Mouse (Mus musculus) hindbrain, embryonic 14.5 days (tissue): Measurements from ENCODE around the gene Cntn1. TPM values are rescaled to one million over a fixed set of nuclear protein-coding genes. Genes with fewer than 3 reads are reported as not detected.

Source experiments
- ATAC-seq: fragments of 200-750 bp; cut with Nextera tagmentation; 2 replicates; pipeline ENCODE4 v1.8.0; 2017; ENCODE audit warnings: moderate number of reproducible peaks, mild to moderate bottlenecking, moderate TSS enrichment, moderate library complexity; ENCODE audit not compliant: low FRiP score
- DNase-seq: peaks from one replicate; pipeline ENCODE4 v3.0.0-alpha.2; 2015; ENCODE audit warnings: low spot score
- H3K27ac ChIP-seq: fragments of 300-500 bp; sonication (generic); 2 replicates; pipeline ENCODE4 v1.5.1; 2014; ENCODE audit warnings: mild to moderate bottlenecking, moderate library complexity
- H3K27me3 ChIP-seq: fragments of 300-500 bp; sonication (generic); 2 replicates; pipeline ENCODE4 v1.6.1; 2014; ENCODE audit warnings: mild to moderate bottlenecking, low read length, mixed read lengths; ENCODE audit not compliant: control insufficient read depth, insufficient read depth
- H3K36me3 ChIP-seq: fragments of 300-500 bp; sonication (generic); replicated peaks from 2 replicates; pipeline ENCODE4 v1.6.1; 2014; ENCODE audit not compliant: control insufficient read depth, insufficient read depth
- H3K4me1 ChIP-seq: fragments of 300-500 bp; sonication (generic); replicated peaks from 2 replicates; pipeline ENCODE4 v1.6.1; 2014; ENCODE audit warnings: antibody characterized with exemption, low read length, mixed read lengths; ENCODE audit not compliant: control insufficient read depth, insufficient read depth
- H3K4me2 ChIP-seq: fragments of 300-500 bp; sonication (generic); replicated peaks from 2 replicates; pipeline ENCODE4 v1.6.1; 2014; ENCODE audit warnings: mild to moderate bottlenecking, moderate library complexity
- H3K4me3 ChIP-seq: fragments of 300-500 bp; sonication (generic); replicated peaks from 2 replicates; pipeline ENCODE4 v1.5.1; 2014; ENCODE audit warnings: mild to moderate bottlenecking, low read length
- H3K9ac ChIP-seq: fragments of 300-500 bp; sonication (generic); 2 replicates; pipeline ENCODE4 v1.6.1; 2014
- H3K9me3 ChIP-seq: fragments of 300-500 bp; sonication (generic); 2 replicates; pipeline ENCODE4 v1.6.1; 2016; ENCODE audit warnings: low read length; ENCODE audit not compliant: control insufficient read depth
- whole genome bisulfite sequencing: fragments of 180-500 bp; shearing (Covaris S2); extraction: QIAGEN DNeasy Blood & Tissue Kit; methylation state at CpG from one replicate; pipeline ENCODE4 v1.1.7; 2014; 5-methylcytosine and 5-hydroxymethylcytosine counted together
- polyA plus RNA-seq: library from polyadenylated mRNA; unstranded; fragments of >200 nt; fragmentation: Nextera tagmentation; extraction: Ambion mirVana; gene quantifications from 2 replicates; pipeline ENCODE4 v1.2.1, GENCODE M21; 2014

The Cntn1 gene
- polyA plus RNA-seq, 1 experiment from 2014 or later, result 77.2 TPM

DNA sequence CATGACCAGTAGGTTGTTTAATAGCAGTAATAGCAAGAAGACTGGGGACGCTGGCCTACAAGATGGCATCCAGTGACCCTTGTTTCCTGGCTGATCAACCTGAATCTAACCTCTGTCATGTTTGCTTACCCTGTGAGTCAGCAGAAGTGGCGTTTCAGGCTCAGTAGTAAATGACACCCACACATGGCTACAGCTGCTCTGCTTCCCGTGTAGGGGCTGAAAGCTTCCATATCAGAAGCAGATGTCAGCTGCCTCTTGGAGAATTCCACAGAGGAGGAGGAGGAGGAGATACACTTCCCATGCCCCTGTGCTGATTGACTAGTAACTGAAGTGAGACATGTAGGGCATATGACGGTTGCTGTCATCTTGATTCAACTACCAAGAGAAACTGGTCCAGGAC, 225.9 kb downstream of the Cntn1 start:
- no peaks in the 10 kb centered on the region for H3K27me3 ChIP-seq
- no peaks in the 10 kb centered on the region for H3K9me3 ChIP-seq
- WGBS, result 61% methylated on average over 4 of the region's 4 CpGs
- no peak overlapping the region for H3K9ac ChIP-seq
- no peaks in the 10 kb centered on the region for H3K4me1 ChIP-seq
- H3K36me3 ChIP-seq, result no peaks in the 10 kb centered on the region
- H3K27ac ChIP-seq, result no peak overlapping the region
- H3K4me3 ChIP-seq, result no peak overlapping the region
- ATAC-seq (no peak), DNase-seq (no peak)
- H3K4me2 ChIP-seq, result no peak overlapping the region

DNA sequence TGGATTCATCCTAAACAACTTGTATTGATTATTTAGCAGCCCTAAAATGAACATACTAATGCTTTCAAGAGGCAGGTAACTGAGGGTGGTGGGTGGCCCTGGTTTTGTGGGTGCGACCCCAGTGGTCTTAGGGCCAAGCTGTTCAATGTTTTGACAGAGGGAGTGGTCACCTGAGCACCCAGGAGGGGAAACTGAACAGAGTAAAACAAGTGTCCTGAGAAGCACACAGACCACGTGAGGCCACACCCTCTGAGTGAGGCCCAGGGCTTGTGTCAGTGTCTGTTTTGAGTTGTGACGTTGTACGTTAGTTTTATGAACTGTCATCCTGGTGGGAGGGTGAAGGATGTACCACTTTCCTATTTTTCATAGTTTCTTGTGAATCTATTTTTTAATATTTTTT, 227.0 kb downstream of the Cntn1 start:
- Histone ChIP-seq H3K36me3 (no peaks in the 10 kb centered on the region), H3K27ac (no peak overlapping the region), H3K4me1 (no peaks in the 10 kb centered on the region), H3K27me3 (no peaks in the 10 kb centered on the region), H3K4me3 (no peak overlapping the region), H3K9ac (no peak overlapping the region), H3K9me3 (no peaks in the 10 kb centered on the region), H3K4me2 (no peak overlapping the region)
- ATAC-seq (no peak), DNase-seq (no peak)
- WGBS, result 83% methylated on average over 4 of the region's 4 CpGs

DNA sequence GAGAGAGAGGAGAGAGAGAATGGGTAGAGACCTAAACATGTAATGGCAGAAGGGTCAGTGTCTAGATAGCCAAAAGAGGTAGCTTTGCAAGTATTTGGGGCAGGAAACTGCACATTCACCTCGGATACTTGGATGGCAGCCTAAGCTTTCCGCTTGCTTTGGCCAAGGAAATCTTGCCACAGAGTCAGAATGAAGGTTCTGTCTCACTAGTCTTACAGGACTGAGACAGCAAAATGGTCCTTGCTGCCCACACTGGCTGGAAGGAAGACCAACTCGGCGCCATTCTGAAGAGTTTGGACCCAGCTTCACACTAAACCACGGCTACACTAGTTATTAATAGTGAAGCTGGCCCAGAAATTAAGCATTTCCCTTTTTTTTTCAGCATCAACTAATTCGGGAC, 230.0 kb downstream of the Cntn1 start:
- no peak for DNase-seq
- no peak overlapping the region for H3K27ac ChIP-seq
- ATAC-seq, result no peak
- no peaks in the 10 kb centered on the region for H3K4me1 ChIP-seq
- H3K27me3 ChIP-seq, result no peaks in the 10 kb centered on the region
- H3K9ac ChIP-seq, result no peak overlapping the region
- H3K4me2 ChIP-seq, result no peak overlapping the region
- no peaks in the 10 kb centered on the region for H3K36me3 ChIP-seq
- WGBS, result 87% methylated on average over 6 of the region's 6 CpGs
- H3K9me3 ChIP-seq, result no peaks in the 10 kb centered on the region
- no peak overlapping the region for H3K4me3 ChIP-seq

DNA sequence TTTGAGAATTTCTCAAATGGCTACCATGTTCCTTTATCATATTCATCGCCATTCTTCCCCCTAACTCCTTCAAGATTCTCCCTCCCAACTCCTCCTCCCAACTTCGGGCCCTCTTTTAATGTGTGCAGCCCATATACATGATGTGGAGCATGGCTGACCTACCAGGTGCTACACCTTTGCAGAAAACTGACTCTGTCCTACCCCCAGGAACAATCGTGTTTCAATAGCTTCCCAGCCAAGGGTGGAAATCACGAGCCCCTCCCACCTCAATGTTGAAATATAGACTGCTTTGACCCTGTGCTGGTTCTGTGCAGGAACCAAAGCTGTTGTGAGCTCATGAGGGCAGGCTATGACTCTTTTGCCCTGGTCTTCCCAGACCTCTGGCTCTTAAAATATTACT, 236.7 kb downstream of the Cntn1 start:
- H3K4me3 ChIP-seq, result no peak overlapping the region
- no peak overlapping the region for H3K4me2 ChIP-seq
- H3K27me3 ChIP-seq, result no peaks in the 10 kb centered on the region
- H3K9ac ChIP-seq, result no peak overlapping the region
- no peaks in the 10 kb centered on the region for H3K36me3 ChIP-seq
- 87% methylated on average over 4 of the region's 4 CpGs for WGBS
- no peaks in the 10 kb centered on the region for H3K9me3 ChIP-seq
- no peak overlapping the region for H3K27ac ChIP-seq
- H3K4me1 ChIP-seq, result no peaks in the 10 kb centered on the region
- ATAC-seq (no peak), DNase-seq (no peak)

DNA sequence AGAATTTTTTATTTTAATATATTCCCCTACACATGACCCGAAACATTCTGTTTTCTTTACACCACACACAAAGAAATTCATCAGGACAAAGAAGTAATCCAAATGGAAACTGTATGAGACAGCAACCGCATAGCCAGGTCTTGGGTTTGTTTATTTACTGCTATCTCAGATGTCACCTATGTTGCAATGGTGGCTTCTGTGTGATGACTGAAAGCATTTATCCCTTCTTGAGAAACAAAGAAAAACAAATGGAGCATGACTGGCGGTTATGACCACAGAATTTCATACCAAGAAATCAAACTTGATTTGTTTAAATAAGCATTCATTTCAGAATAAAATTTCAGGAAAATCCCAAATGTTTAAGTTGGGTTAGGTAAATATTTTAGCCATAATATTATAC, 245.5 kb downstream of the Cntn1 start:
- no peaks in the 10 kb centered on the region for H3K9me3 ChIP-seq
- H3K4me3 ChIP-seq, result no peak overlapping the region
- H3K4me1 ChIP-seq, result no peaks in the 10 kb centered on the region
- DNase-seq (no peak), ATAC-seq (no peak)
- no peaks in the 10 kb centered on the region for H3K27me3 ChIP-seq
- H3K9ac ChIP-seq, result no peak overlapping the region
- WGBS, result 92% methylated on average over 3 of the region's 3 CpGs
- no peak overlapping the region for H3K27ac ChIP-seq
- no peaks in the 10 kb centered on the region for H3K36me3 ChIP-seq
- H3K4me2 ChIP-seq, result no peak overlapping the region

DNA sequence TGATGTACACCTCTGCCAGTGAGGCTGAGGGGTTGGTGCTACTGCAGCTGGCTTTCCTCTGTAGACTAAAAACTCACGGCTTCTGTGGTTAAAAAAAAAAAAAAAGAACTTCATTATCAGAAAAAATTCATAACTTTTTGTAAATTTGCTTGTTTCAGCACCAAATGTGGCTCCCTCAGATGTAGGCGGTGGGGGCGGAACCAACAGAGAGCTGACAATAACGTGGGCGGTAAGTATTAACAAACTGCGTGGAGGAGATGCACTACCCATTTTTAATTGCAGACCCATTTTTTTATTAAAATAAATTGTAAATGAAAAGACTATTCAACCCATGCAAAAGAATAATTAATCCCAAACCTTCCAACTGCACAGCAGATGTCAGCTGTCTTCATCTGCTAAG, 251.8 kb downstream of the Cntn1 start:
- H3K9ac ChIP-seq, result no peak overlapping the region
- ATAC-seq, result no peak

DNA sequence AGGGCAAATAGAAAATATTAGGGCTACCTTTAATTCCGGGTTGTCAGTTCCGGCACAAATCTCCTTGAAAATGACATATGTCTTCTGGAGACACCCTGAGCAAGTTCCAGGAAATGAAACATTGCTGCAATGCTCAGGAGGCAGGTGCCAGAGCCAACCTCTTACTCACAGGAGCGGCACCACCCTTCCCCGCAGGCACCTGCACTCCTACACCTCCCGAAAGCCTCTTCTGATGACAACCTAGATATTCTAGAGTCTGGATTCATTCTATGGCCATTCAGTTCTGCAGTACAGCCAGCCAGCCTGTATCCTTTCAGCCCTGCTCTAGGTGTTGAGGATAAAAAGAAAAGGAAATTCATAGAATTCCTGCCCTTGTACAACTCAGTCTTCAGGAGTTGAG, 253.3 kb downstream of the Cntn1 start:
- H3K27me3 ChIP-seq, result no peaks in the 10 kb centered on the region
- no peak for ATAC-seq
- H3K9ac ChIP-seq, result no peak overlapping the region
- DNase-seq, result no peak
- H3K36me3 ChIP-seq, result no peaks in the 10 kb centered on the region
- H3K27ac ChIP-seq, result no peak overlapping the region
- H3K9me3 ChIP-seq, result no peaks in the 10 kb centered on the region
- no peak overlapping the region for H3K4me2 ChIP-seq
- WGBS, result 87% methylated on average over 5 of the region's 5 CpGs
- no peaks in the 10 kb centered on the region for H3K4me1 ChIP-seq
- no peak overlapping the region for H3K4me3 ChIP-seq

More for the DNA sequence above, 251.8 kb downstream of the Cntn1 start:
- Histone ChIP-seq H3K9me3 (no peaks in the 10 kb centered on the region), H3K36me3 (no peaks in the 10 kb centered on the region), H3K4me3 (no peak overlapping the region), H3K4me1 (no peaks in the 10 kb centered on the region), H3K27ac (no peak overlapping the region), H3K27me3 (no peaks in the 10 kb centered on the region), H3K4me2 (no peak overlapping the region)
- DNase-seq, result no peak
- WGBS, result 79% methylated on average over 6 of the region's 6 CpGs

DNA sequence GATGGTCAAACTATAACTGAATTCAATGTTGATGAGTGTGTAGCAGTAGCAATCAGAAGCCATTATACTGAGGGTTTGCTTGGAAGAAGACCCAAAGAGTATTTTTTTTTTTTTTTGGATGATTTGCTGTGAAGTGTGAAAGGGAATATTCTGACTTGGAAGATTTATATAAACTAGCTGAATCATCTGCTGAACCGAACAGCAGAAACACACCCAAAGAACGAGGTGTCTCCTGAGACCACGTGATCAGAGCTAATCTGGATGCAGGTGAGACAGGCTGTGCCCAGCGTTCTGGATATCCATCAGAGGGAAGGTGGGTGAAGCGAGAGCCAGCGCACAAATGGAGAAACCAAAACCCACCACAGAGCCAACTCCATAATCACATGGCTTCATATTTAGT, 271.0 kb downstream of the Cntn1 start:
- Histone ChIP-seq H3K27ac (no peak overlapping the region), H3K27me3 (no peaks in the 10 kb centered on the region), H3K4me3 (no peak overlapping the region), H3K4me1 (no peaks in the 10 kb centered on the region), H3K36me3 (peaks cover 4% of the 10 kb centered on the region; the same call in 1 of the 2 replicates), H3K4me2 (no peak overlapping the region), H3K9ac (no peak overlapping the region), H3K9me3 (no peaks in the 10 kb centered on the region)
- ATAC-seq (no peak), DNase-seq (no peak)
- 88% methylated on average over 6 of the region's 6 CpGs for WGBS

DNA sequence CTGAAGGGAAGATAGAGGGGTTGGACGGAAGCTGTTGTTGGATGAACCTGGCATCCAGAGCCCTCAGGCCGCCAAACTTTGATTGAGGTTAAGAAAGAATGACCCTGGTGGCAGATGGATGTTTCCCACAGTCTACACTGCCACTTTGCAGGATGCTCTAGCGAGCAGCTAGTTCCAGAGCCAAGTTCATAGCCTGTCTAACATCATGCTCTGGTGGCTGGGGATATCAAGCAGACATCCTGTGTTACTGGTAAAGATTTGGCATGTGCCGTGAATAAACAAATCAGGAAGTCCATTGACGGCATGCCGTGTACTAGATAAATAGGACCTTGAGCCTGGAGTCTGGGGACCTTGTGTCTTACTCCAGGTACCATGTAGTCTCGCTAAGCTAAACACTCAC, 276.1 kb downstream of the Cntn1 start:
- no peak overlapping the region for H3K4me2 ChIP-seq
- no peak overlapping the region for H3K27ac ChIP-seq
- H3K9me3 ChIP-seq, result no peaks in the 10 kb centered on the region
- no peaks in the 10 kb centered on the region for H3K27me3 ChIP-seq
- WGBS, result 86% methylated on average over 7 of the region's 7 CpGs
- ATAC-seq, result no peak
- no peak overlapping the region for H3K9ac ChIP-seq
- no peaks in the 10 kb centered on the region for H3K4me1 ChIP-seq
- DNase-seq, result no peak
- no peak overlapping the region for H3K4me3 ChIP-seq
- H3K36me3 ChIP-seq, result no peaks in the 10 kb centered on the region

DNA sequence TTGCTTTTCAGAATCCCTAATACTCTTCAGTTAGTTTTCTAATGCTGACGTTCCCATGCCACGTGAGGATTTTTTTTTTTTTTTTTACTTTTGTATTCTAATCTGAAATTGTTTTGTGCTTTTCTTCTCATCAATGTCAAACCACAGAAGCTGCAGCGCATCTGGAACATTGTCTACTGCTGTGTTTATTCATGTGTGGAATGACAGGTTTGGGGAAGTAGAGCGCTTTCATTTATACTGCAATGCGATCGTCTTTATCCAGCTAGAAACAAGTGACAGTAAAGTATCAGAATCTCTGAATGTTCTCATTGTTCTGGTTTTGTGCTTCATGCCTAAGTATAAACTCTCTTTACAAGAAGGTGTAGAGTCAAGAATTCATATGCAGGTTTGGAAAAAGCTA, 289.3 kb downstream of the Cntn1 start:
- no peaks in the 10 kb centered on the region; the same call in 1 of the 2 replicates for H3K36me3 ChIP-seq
- H3K4me2 ChIP-seq, result no peak overlapping the region
- no peak overlapping the region for H3K4me3 ChIP-seq
- H3K27ac ChIP-seq, result no peak overlapping the region
- no peaks in the 10 kb centered on the region for H3K27me3 ChIP-seq
- 51% methylated on average over 6 of the region's 6 CpGs for WGBS
- no peak for DNase-seq
- H3K4me1 ChIP-seq, result no peaks in the 10 kb centered on the region
- no peak overlapping the region for H3K9ac ChIP-seq
- H3K9me3 ChIP-seq, result no peaks in the 10 kb centered on the region
- ATAC-seq, result no peak
